Mouse (Mus musculus): Measurements from ENCODE around the gene Nudt12.

DNA sequence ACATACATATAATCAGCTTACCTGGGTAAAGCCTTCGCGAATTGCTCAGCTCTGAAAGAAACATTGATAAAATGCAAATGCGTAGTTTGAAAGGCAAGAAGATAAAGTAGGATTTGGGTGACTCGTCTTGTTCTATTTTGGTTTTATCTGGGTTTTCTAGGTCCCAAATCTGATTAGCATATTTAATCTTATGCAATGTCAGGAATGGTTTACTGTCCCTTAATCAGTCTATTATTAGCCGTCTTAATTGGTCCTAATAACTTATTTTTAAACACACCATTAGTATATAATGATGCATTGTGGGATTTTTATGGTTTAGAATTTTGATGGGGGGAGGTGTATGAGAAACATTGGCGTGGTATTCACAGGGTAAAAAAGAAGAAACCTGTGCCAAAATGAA, 21.9 kb downstream of the Nudt12 start, which contains the start of gene Pdzph1:
- TF ChIP-seq CTCF (IDR thresholded peaks at IDR 0.05; ENCODE audit: low read depth) (no peak), EP300 (IDR thresholded peaks at IDR 0.05; ENCODE audit: low read depth) (no peak)

Data from liver, postnatal 0 days (tissue).